8 mouse cellular contexts compared by ENCODE assay signal in the genomic region with DNA sequence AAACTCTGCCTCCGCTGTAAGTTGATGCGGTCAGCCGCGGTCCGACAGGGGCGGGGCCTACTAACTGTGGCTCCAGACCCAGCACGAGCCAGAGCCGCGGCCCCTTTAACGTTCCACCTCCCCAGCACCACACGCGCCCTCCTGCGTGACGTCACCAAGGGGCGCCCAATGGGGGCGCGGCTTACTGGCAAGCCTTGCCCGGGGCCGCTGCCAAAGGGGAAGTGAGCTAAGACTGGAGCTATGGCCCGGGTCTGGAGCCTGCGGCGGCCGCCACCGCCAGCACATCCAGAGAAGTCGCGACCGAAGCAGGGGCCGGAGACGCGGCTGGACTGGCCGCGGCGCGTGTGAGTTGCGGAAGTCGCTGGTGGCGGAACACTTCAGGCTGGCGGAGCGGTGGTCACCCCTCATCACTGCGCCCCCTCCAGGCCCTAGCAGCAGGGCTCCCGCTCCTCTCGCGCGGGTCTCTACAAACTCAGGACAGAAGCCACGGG. TPM values are rescaled to one million over a fixed set of nuclear protein-coding genes. Genes with fewer than 3 reads are reported as not detected.
DNase-seq lines count a peak whose midpoint lies in the region; ATAC-seq lines count a peak whose summit lies in the region.

Efcab14 (plus strand) TSS at position 194 of the 491 bp plus-strand sequence.

- H3K4me3 ChIP-seq in forebrain, embryonic 14.5 days (ENCODE audit: low read depth, low read length): peak within 1 kb of the TSS; percentile 73
- H3K4me3 ChIP-seq in neural tube, embryonic 15.5 days (replicated peaks): peak within 1 kb of the TSS; percentile 94

- peak within 1 kb of the TSS; percentile 88 for H3K9ac ChIP-seq in forebrain, embryonic 14.5 days (ENCODE audit: low read length)
- peak within 1 kb of the TSS; percentile 95 for H3K9ac ChIP-seq in neural tube, embryonic 15.5 days (replicated peaks)

- no peaks in the 10 kb centered on the region for H3K9me3 ChIP-seq in forebrain, embryonic 14.5 days (replicated peaks; ENCODE audit: control insufficient read depth, low read length)
- no peaks in the 10 kb centered on the region for H3K9me3 ChIP-seq in neural tube, embryonic 15.5 days (replicated peaks)

- WGBS in forebrain, embryonic 14.5 days: under 1% methylated on average over 45 of the region's 45 CpGs
- under 1% methylated on average over 45 of the region's 45 CpGs for WGBS in neural tube, embryonic 15.5 days

- H3K4me2 ChIP-seq in forebrain, embryonic 14.5 days (ENCODE audit: low read length): peak within 1 kb of the TSS; percentile 76
- H3K4me2 ChIP-seq in neural tube, embryonic 15.5 days: peak within 1 kb of the TSS; percentile 72

- intact Hi-C loops in heart, postnatal 14 days (cut with DNase I): loop anchor here (5.0 kb wide), 1 partner anchor 100 kb away; the partner anchor contains the start of gene Mknk1

- peaks cover 17% of the 10 kb centered on the region for H3K36me3 ChIP-seq in forebrain, embryonic 14.5 days (ENCODE audit: control insufficient read depth, insufficient read depth, low read length)
- H3K36me3 ChIP-seq in neural tube, embryonic 15.5 days: peaks cover 18% of the 10 kb centered on the region

- DNase-seq in ES-CJ7 (ENCODE audit: low read depth, low spot score): peak; percentile 98
- peak; percentile 97 for DNase-seq in cerebellum, adult 11 months
- DNase-seq in forebrain, embryonic 14.5 days (ENCODE audit: low spot score): peak; percentile 98
- peak; percentile 99 for DNase-seq in heart, postnatal 14 days
- peak; percentile 98 for DNase-seq in layer of hippocampus, adult 11-12 months (ENCODE audit: low spot score)
- peak; percentile 98 to 99 for DNase-seq in lung, adult 18-20 months
- DNase-seq in testis, postnatal 14 days (ENCODE audit: low spot score): peak; percentile 97

- peaks cover 13% of the 10 kb centered on the region for H3K4me1 ChIP-seq in forebrain, embryonic 14.5 days (ENCODE audit: control insufficient read depth, insufficient read depth, low read length)
- peaks cover 20% of the 10 kb centered on the region for H3K4me1 ChIP-seq in neural tube, embryonic 15.5 days

- no peaks in the 10 kb centered on the region for H3K27me3 ChIP-seq in forebrain, embryonic 14.5 days (replicated peaks; ENCODE audit: control insufficient read depth, insufficient read depth, low read length)
- peaks cover 3% of the 10 kb centered on the region; the same call in 1 of the 2 replicates for H3K27me3 ChIP-seq in neural tube, embryonic 15.5 days (replicated peaks)

- H3K27ac ChIP-seq in forebrain, embryonic 14.5 days (ENCODE audit: low read depth, low read length): peak within 1 kb of the TSS; percentile 75; the same call in 1 of the 2 replicates
- H3K27ac ChIP-seq in neural tube, embryonic 15.5 days (replicated peaks): peak within 1 kb of the TSS; percentile 89

- peak; percentile 100 for ATAC-seq in forebrain, embryonic 14.5 days
- peak; percentile 100 for ATAC-seq in neural tube, embryonic 15.5 days (ENCODE audit: low FRiP score)

RNA-seq across cellular contexts. Expression of gene Efcab14, which starts in this region (rescaled TPM):
- 17.7 and 23.4 TPM in 2 replicates for polyA plus RNA-seq in forebrain, embryonic 14.5 days (2014; fragmentation: Nextera tagmentation; extraction: Ambion mirVana)
- 10 to 100 TPM; 34.0 to 35.3 TPM for total RNA-seq in heart, postnatal 14 days (2021)
- polyA plus RNA-seq in neural tube, embryonic 15.5 days (2015; fragmentation: Nextera tagmentation; extraction: Ambion mirVana): 15.3 and 22.3 TPM in 2 replicates

Comparison
In these comparisons a context has a peak if more than half of its experiments do, and no peak if none do; other contexts are left out.
1. Peak in every context shown above with its lines: DNase-seq, ATAC-seq, H3K4me3 ChIP-seq and H3K27ac ChIP-seq.